Mouse (Mus musculus): ENCODE data around the gene Arid1b.
"Not testable (repeated sequence)": the region's sequence is repeated elsewhere in the genome, so short reads cannot be mapped to it uniquely, and the experiment has no call there.

Arid1b gene

DNA sequence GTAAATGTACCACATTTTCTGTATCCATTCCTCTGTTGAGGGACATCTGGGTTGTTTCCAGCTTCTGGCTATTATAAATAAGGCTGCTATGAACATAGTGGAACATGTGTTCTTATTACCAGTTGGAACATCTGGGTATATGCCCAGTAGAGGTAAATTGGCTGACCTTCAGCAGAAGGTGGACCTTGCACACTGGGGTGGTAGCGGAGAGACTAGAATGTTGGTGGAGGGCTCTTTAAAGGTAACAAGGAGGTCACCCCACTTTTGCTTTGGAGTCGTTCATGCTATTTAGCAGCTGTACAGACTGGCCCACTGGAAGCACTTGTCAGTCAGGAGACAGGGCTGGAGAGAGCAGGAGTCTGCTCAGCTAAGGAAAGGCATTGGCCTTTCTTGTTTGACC, 94.1 kb downstream of the Arid1b start:
- not testable (repeated sequence) for DNase-seq (ENCODE audit: low read depth, low spot score)

GRCm38 (mm10) chr17:5088822-5089221, 94.7 kb downstream of the Arid1b start:
- no peak for DNase-seq (ENCODE audit: low read depth, low spot score)

DNA sequence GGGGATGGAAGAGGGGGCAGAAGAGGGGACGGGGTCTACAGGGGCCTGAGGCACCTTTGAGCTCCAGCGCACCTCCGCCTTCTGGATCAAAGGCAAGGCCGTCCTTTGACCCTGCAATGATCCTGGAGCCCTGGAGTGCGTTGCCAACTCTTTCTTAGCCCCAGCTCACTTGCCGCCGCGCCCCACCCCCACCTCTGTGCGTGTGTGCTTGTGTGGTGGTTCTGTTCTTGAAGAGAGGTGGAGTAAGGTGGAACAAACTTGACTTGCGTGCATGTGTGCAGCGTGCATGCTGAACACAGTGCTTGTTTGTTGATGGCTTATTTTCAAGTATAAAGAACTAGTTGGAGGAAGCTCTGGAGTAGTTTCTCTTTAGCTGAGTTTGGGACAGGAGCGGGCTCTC, 95.4 kb downstream of the Arid1b start:
- no peak for DNase-seq (ENCODE audit: low read depth, low spot score)

- DNase-seq (ENCODE audit: low read depth, low spot score), result no peak
Observed at GRCm38 (mm10) chr17:5091490-5091889, 97.4 kb downstream of the Arid1b start.

DNA sequence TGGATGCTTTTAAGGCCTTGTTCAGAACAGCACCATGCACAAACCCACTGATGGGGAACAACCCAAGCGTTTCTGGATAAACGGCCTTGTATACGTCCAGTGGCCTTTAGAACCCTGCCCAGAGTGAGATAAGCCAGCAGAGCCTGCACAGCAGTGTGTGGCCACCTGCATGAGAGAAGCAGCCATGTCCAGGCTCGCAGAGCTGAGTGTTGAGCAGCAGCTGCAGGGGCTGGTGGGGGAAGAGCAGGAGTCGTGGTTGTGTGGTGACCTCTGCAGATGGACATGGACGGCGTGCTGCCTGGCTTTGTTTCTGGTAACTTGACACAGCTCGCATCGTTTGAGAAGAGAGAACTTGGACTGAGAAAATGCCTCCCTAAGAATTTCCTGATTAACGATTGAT, 97.8 kb downstream of the Arid1b start:
- no peak for DNase-seq (ENCODE audit: low read depth, low spot score)

DNA sequence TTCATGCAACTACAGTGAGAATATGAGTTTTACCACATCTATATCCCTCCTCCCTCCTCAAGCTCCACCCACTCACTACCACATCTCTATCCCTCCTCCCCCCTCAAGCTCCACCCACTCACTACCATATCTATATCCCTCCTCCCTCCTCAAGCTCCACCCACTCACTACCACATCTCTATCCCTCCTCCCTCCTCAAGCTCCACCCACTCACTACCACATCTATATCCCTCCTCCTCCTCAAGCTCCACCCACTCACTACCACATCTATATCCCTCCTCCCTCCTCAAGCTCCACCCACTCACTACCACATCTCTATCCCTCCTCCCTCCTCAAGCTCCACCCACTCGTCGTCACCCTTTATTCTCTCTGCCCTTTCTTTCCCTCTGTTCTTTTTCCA, 99.2 kb downstream of the Arid1b start:
- not testable (repeated sequence) for DNase-seq (ENCODE audit: low read depth, low spot score)

GRCm38 (mm10) chr17:5094636-5095035, 100.5 kb downstream of the Arid1b start:
- no peak for DNase-seq (ENCODE audit: low read depth, low spot score)

GRCm38 (mm10) chr17:5095741-5096140, 101.6 kb downstream of the Arid1b start:
- DNase-seq (ENCODE audit: low read depth, low spot score), result no peak

DNA sequence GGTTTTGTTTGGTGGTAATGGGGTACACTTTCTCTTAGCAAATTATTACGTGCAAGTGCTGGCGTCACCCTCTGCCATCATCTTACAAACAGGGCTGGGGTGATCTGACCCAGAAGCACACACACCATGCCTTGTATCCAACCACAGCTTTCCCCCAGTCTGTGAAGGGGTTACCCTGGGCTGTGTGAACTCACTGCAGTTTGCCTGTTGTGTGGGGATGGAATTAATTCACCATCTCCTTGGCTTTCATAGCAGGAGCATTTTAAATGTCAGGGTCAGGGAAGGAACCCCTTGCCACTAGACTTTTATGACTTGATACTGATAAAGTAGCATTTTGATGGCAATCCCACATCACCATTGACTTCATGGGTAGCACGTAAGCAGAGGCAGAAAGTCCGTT, 102.9 kb downstream of the Arid1b start:
- DNase-seq (ENCODE audit: low read depth, low spot score), result no peak

- DNase-seq (ENCODE audit: low read depth, low spot score), result no peak
Observed at GRCm38 (mm10) chr17:5097545-5098475, 103.7 kb downstream of the Arid1b start.

DNA sequence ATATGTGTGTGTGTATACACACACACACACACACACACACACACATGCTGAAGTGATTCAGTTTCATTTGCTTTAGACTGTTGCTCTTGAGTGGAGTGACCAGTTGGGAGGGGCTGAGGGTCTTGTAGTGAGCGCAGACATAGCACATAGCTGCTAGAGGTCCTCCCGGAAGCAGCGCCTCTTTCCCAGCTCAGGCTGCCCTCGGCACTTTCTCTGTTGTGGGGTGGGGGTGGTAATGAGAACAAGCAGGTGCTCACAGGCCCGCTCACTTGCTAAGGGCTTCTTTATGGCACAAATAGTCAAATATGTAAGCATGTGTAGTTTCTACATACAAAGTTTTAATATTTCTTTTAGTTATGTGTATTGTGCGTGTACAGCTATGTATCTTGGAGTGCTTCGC, 104.6 kb downstream of the Arid1b start:
- DNase-seq (ENCODE audit: low read depth, low spot score), result no peak

- no peak for DNase-seq (ENCODE audit: low read depth, low spot score)
Observed at GRCm38 (mm10) chr17:5099238-5099637, 105.1 kb downstream of the Arid1b start.

DNA sequence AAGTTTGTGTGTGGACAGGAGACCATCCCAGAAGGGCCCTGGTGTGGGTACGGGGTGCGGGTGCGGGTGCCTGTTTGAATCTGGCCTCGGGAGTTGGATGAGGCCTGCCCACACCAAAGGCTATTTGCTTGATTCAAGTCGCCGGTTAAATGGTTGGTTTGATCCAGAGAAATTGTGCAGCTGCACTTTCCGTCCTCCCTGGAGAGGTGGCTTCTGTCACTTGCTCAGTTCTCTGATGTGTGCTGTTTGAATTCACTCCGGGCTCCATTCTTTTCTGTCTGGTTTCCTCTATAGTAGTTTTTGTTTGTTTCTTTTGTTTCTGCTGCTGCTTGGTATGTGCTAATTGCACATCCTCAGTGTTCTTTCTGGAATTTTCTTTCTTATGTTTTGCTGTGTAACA, 107.0 kb downstream of the Arid1b start:
- no peak for DNase-seq (ENCODE audit: low read depth, low spot score)

DNA sequence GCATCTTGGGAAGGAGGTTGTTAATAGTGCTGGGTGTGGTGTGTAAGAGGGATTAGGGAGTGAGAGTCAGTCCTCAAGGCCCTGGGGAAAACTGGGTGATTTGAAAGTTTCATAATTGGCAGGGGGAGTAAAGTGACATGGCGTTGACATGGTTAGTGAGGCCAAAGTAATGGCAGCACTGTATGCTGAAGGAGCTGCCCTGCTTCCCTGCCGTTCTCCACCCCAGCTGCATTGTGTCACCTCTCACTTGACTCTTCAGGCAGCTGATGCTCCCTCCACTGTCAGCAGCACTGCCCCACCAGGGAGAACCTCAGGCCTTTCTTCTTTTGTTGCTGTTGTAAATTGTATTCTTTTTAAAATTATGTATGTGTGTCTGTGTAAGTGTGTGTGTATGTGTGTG, 107.8 kb downstream of the Arid1b start:
- no peak for DNase-seq (ENCODE audit: low read depth, low spot score)

DNA sequence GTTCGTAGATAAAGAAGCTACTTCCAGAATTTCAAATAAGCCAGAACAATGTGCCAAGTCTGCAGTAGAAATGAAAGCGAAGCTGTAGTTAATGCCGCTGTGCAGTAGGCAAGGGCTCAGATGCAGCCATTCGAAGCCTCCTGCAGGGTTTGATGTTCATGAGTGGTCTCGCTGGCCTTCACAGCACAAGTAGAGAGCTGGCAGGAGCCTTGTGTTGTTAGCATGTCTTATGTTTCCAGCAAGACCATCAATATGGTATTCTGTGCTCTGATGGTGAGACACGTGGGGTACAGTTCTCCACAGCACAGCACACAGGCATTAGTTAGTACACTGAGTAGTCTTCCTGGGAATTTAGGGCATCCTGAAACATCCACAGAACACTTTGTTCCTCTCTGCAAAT, 111.6 kb downstream of the Arid1b start:
- DNase-seq (ENCODE audit: low read depth, low spot score), result no peak

DNA sequence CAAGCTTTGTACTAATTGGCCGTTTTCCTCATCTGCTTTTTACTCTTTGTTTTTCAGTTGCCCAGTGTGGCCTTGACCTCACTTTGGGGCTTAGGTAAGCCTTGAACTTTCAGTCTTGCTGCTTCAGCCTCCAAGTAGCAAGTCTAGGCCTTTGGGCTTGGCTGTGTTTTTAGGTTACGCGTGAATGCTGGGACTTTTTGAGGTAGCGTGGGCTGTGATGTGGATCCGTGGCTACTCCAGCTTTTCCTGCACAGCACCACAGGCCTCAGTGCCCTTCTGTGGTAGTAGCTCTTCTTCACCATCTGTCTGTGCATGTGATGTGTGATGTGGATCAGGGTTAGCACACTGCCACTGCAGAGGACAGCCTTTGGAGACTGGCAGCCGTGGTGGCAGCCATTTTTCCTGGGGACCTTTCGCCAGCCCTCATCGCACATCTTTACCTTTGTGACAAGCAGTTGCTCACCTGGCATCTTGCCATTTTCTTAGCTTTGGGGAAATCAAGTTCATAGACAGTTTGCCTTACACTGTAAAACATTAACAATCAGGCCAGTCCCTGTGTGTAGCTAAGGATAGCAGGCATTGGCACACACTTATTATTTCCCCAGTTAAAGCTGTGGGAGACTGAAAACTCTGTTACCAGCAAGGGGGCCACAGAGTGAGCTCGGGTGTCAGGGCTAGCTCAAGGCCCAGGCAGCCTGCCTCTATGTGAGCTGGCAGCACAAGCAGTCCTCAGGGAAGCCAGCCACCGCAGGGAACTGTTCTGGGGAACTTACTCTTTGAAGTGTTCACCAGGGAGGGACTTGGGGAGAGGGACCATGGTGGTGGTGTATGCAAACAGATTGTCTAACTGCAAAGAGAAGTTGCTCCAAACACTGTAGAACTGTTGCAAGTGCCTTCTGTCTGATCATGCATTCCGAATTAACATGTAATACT, 112.4 kb downstream of the Arid1b start:
- no peak for DNase-seq (ENCODE audit: low read depth, low spot score)

- no peak for DNase-seq (ENCODE audit: low read depth, low spot score)
Observed at GRCm38 (mm10) chr17:5107501-5107900, 113.4 kb downstream of the Arid1b start.

GRCm38 (mm10) chr17:5108022-5108421, 113.9 kb downstream of the Arid1b start:
- no peak for DNase-seq (ENCODE audit: low read depth, low spot score)

GRCm38 (mm10) chr17:5108546-5109142, 114.5 kb downstream of the Arid1b start:
- DNase-seq (ENCODE audit: low read depth, low spot score), result no peak

- DNase-seq (ENCODE audit: low read depth, low spot score), result no peak
Observed at GRCm38 (mm10) chr17:5109343-5109742, 115.2 kb downstream of the Arid1b start.

- DNase-seq (ENCODE audit: low read depth, low spot score), result no peak
Observed at GRCm38 (mm10) chr17:5110159-5110558, 116.0 kb downstream of the Arid1b start.

- not testable (repeated sequence) for DNase-seq (ENCODE audit: low read depth, low spot score)
Observed at GRCm38 (mm10) chr17:5110981-5111380, 116.8 kb downstream of the Arid1b start.
